Mouse (Mus musculus) myocyte (in vitro differentiated cells): ENCODE results near the gene Mycn. TPM values are rescaled to one million over a fixed set of nuclear protein-coding genes. Genes with fewer than 3 reads are reported as not detected.

Experiments
- H3K27me3 ChIP-seq: one replicate; pipeline ENCODE4 v1.6.1; 2011; ENCODE audit not compliant: control insufficient read depth, insufficient read depth, insufficient read length
- H3K36me3 ChIP-seq: one replicate; pipeline ENCODE4 v1.6.1; 2011; ENCODE audit not compliant: control insufficient read depth, insufficient read depth
- H3K4me2 ChIP-seq: one replicate; pipeline ENCODE4 v1.6.1; 2011; ENCODE audit warnings: low read depth, control low read depth
- H3K4me3 ChIP-seq: one replicate; pipeline ENCODE4 v1.5.1; 2011; ENCODE audit warnings: mild to moderate bottlenecking, control low read depth, moderate library complexity
- H3K79me2 ChIP-seq: one replicate; pipeline ENCODE4 v1.6.1; 2011; ENCODE audit not compliant: control insufficient read depth, insufficient read depth
- H3ac ChIP-seq: one replicate; pipeline ENCODE4 v1.6.1; 2011; ENCODE audit not compliant: control insufficient read depth, insufficient read length
- CEBPB ChIP-seq: IDR thresholded peaks from 2 replicates; pipeline ENCODE4 v1.6.1; 2011; ENCODE audit warnings: mild to moderate bottlenecking, moderate library complexity; ENCODE audit not compliant: poor library complexity, insufficient read depth, severe bottlenecking
- E2F4 ChIP-seq: IDR thresholded peaks from one replicate; pipeline ENCODE4 v1.6.1; 2011; ENCODE audit warnings: mild to moderate bottlenecking, control low read depth, moderate library complexity; ENCODE audit not compliant: insufficient read depth
- MAX ChIP-seq: IDR thresholded peaks from one replicate; pipeline ENCODE4 v1.6.1; 2011; ENCODE audit warnings: low read depth, mild to moderate bottlenecking, control low read depth
- MYOD1 ChIP-seq, 3 experiments: IDR thresholded peaks; one replicate each; pipeline ENCODE4 v1.6.1; 2011; ENCODE audit warnings: control low read depth in 2 of 3, low read depth in 2 of 3, mild to moderate bottlenecking in 2 of 3, moderate library complexity in 1 of 3; ENCODE audit not compliant: insufficient read length in 2 of 3, control insufficient read depth in 1 of 3
- MYOG ChIP-seq, 3 experiments: IDR thresholded peaks; one replicate each; pipeline ENCODE4 v1.6.1; 2011; ENCODE audit warnings: control low read depth in 2 of 3, low read depth in 2 of 3, mild to moderate bottlenecking in 2 of 3; ENCODE audit not compliant: insufficient read length in 2 of 3, control insufficient read depth in 1 of 3, insufficient read depth in 1 of 3
- POLR2A ChIP-seq: IDR thresholded peaks from one replicate; pipeline ENCODE4 v1.6.1; 2011; ENCODE audit warnings: low read depth, mild to moderate bottlenecking, control low read depth, moderate library complexity; ENCODE audit not compliant: insufficient read length
- POLR2AphosphoS2 ChIP-seq: IDR thresholded peaks from one replicate; pipeline ENCODE4 v1.6.1; 2011; ENCODE audit warnings: low read depth, control low read depth; ENCODE audit not compliant: insufficient read length
- REST ChIP-seq: IDR thresholded peaks from one replicate; pipeline ENCODE4 v1.6.1; 2011; ENCODE audit warnings: mild to moderate bottlenecking, control low read depth, moderate library complexity; ENCODE audit not compliant: insufficient read depth, insufficient read length
- SRF ChIP-seq: IDR thresholded peaks from one replicate; pipeline ENCODE4 v1.6.1; 2011; ENCODE audit warnings: low read depth; ENCODE audit not compliant: control insufficient read depth, insufficient read length
- TCF12 ChIP-seq: IDR thresholded peaks from one replicate; pipeline ENCODE4 v1.6.1; 2011; ENCODE audit warnings: mild to moderate bottlenecking, control low read depth; ENCODE audit not compliant: poor library complexity, insufficient read depth, severe bottlenecking
- TCF3 ChIP-seq: IDR thresholded peaks from one replicate; pipeline ENCODE4 v1.6.1; 2011; ENCODE audit warnings: low read depth, control low read depth; ENCODE audit not compliant: insufficient read length
- USF1 ChIP-seq: IDR thresholded peaks from one replicate; pipeline ENCODE4 v1.6.1; 2011; ENCODE audit warnings: low read depth, mild to moderate bottlenecking, control low read depth, moderate library complexity
- polyA plus RNA-seq: library from polyadenylated mRNA; unstranded; fragments of >200 nt; fragmentation: generic; extraction: Trizol; gene quantifications from one replicate; pipeline ENCODE4 v1.2.1, GENCODE M21; 2012; ENCODE audit warnings: missing spikeins

Gene Mycn
- polyA plus RNA-seq, 1 experiment: 0.12 TPM

- H3K4me3 ChIP-seq: no peak overlapping the region
- H3K27me3 ChIP-seq: no peaks in the 10 kb centered on the region
These were observed 37.2 kb downstream of the Mycn start for GRCm38 (mm10) chr12:12904512-12904953.

GRCm38 (mm10) chr12:12904086-12904485, 37.6 kb downstream of the Mycn start:
- Histone ChIP-seq H3ac (no peak overlapping the region), H3K79me2 (no peaks in the 10 kb centered on the region), H3K27me3 (no peaks in the 10 kb centered on the region), H3K36me3 (no peaks in the 10 kb centered on the region), H3K4me2 (no peak overlapping the region), H3K4me3 (no peak overlapping the region)
- TF ChIP-seq TCF3 (no peak), MYOG (IDR thresholded peaks at IDR 0.05; ENCODE audit: control insufficient read depth in 1 of 3, insufficient read depth in 1 of 3, insufficient read length in 2 of 3, low read depth in 2 of 3) (no peak), REST (no peak), USF1 (no peak), TCF12 (no peak)

More at GRCm38 (mm10) chr12:12904512-12904953, 37.2 kb downstream of the Mycn start:
- Histone ChIP-seq H3ac (no peak overlapping the region), H3K79me2 (no peaks in the 10 kb centered on the region), H3K36me3 (no peaks in the 10 kb centered on the region), H3K4me2 (no peak overlapping the region)
- TF ChIP-seq MYOD1 (IDR thresholded peaks at IDR 0.05; ENCODE audit: control insufficient read depth in 1 of 3, insufficient read length in 2 of 3, low read depth in 2 of 3) (peak in 1 of 3 experiments; percentile 28), MYOG (IDR thresholded peaks at IDR 0.05; ENCODE audit: control insufficient read depth in 1 of 3, insufficient read depth in 1 of 3, insufficient read length in 2 of 3, low read depth in 2 of 3) (peak in 2 of 3 experiments; percentile 39 to 66), REST (no peak)

- Histone ChIP-seq H3K4me3 (no peak overlapping the region), H3K4me2 (no peak overlapping the region), H3K36me3 (no peaks in the 10 kb centered on the region), H3ac (no peak overlapping the region), H3K27me3 (no peaks in the 10 kb centered on the region), H3K79me2 (no peaks in the 10 kb centered on the region)
- TF ChIP-seq REST: no peak
- no peak for TF ChIP-seq TCF3
- TF ChIP-seq MYOG (IDR thresholded peaks at IDR 0.05; ENCODE audit: control insufficient read depth in 1 of 3, insufficient read depth in 1 of 3, insufficient read length in 2 of 3, low read depth in 2 of 3): no peak
- no peak for TF ChIP-seq CEBPB
- TF ChIP-seq MYOD1 (IDR thresholded peaks at IDR 0.05; ENCODE audit: control insufficient read depth in 1 of 3, insufficient read length in 2 of 3, low read depth in 2 of 3): no peak
- TF ChIP-seq POLR2AphosphoS2: no peak
- no peak for TF ChIP-seq USF1
- no peak for TF ChIP-seq TCF12
- TF ChIP-seq SRF: no peak
- TF ChIP-seq MAX: no peak
These were observed 39.3 kb downstream of the Mycn start for GRCm38 (mm10) chr12:12902403-12902802.

- TF ChIP-seq SRF (no peak), E2F4 (no peak), POLR2AphosphoS2 (no peak), MYOG (IDR thresholded peaks at IDR 0.05; ENCODE audit: control insufficient read depth in 1 of 3, insufficient read depth in 1 of 3, insufficient read length in 2 of 3, low read depth in 2 of 3) (no peak), TCF12 (no peak), MYOD1 (IDR thresholded peaks at IDR 0.05; ENCODE audit: control insufficient read depth in 1 of 3, insufficient read length in 2 of 3, low read depth in 2 of 3) (no peak), USF1 (no peak), TCF3 (no peak), CEBPB (no peak), POLR2A (no peak), REST (no peak), MAX (no peak)
These were observed 43.2 kb downstream of the Mycn start for GRCm38 (mm10) chr12:12898356-12899126.

GRCm38 (mm10) chr12:12893986-12894385, 47.7 kb downstream of the Mycn start:
- Histone ChIP-seq H3K4me2 (no peak overlapping the region), H3K79me2 (no peaks in the 10 kb centered on the region), H3K4me3 (no peak overlapping the region), H3K36me3 (no peaks in the 10 kb centered on the region), H3ac (no peak overlapping the region), H3K27me3 (no peaks in the 10 kb centered on the region)
- TF ChIP-seq USF1: no peak

More at GRCm38 (mm10) chr12:12898356-12899126, 43.2 kb downstream of the Mycn start:
- H3K27me3 ChIP-seq: no peaks in the 10 kb centered on the region
- no peaks in the 10 kb centered on the region for H3K36me3 ChIP-seq
- no peak overlapping the region for H3K4me2 ChIP-seq
- no peaks in the 10 kb centered on the region for H3K79me2 ChIP-seq
- H3K4me3 ChIP-seq: no peak overlapping the region
- no peak overlapping the region for H3ac ChIP-seq
